Mouse (Mus musculus): ENCODE results near the gene Atcay. TPM values are rescaled to one million over a fixed set of nuclear protein-coding genes. Genes with fewer than 3 reads are reported as not detected.
"Not testable (repeated sequence)": the region's sequence is repeated elsewhere in the genome, so short reads cannot be mapped to it uniquely, and the experiment has no call there.

Atcay gene
- polyA plus RNA-seq, 1 experiment = 0.60 TPM

- 94% methylated on average over 9 of the region's 9 CpGs for WGBS
- H3K27ac ChIP-seq (ENCODE audit: insufficient read depth, low read depth, low read length) = no peak overlapping the region
- H3K4me3 ChIP-seq (ENCODE audit: low read depth, low read length) = no peak overlapping the region
- H3K4me1 ChIP-seq (ENCODE audit: control insufficient read depth, insufficient read depth, insufficient read length, low read length) = peaks cover 8% of the 10 kb centered on the region; the same call in 1 of the 2 replicates
- no peaks in the 10 kb centered on the region for H3K27me3 ChIP-seq (ENCODE audit: control insufficient read depth, insufficient read depth, low read length)
- TF ChIP-seq CTCF (IDR thresholded peaks at IDR 0.05; ENCODE audit: extremely low read depth, insufficient read length, insufficient replicate concordance, low read depth, low read length) (no peak), POLR2A (IDR thresholded peaks at IDR 0.05; ENCODE audit: low read depth, low read length) (no peak)
- H3K36me3 ChIP-seq (ENCODE audit: control insufficient read depth, insufficient read depth, low read length) = peaks cover 28% of the 10 kb centered on the region
Observed at GRCm38 (mm10) chr10:81187161-81187560, 43.5 kb downstream of the Atcay start.

DNA sequence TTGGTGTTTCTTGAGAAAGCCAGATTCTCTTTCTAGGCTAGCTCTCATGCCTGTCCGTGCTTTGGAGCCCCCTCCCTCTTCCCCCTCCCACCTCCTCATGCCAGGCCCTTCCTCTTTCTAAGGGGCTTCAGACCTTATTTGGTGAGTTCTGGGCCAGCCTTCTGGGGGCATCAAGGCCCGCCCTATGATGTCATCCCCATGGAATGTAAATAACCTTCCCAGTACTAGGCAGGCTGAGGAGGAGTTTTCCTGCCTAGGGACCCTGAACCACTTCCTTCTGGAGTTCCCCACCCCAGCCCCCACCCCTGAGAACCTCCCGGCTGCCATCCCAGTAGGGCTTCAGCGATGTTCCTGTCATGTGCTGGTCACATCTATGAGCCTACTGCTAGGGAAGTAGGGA is 45.9 kb downstream of the Atcay start:
- Histone ChIP-seq H3K4me3 (ENCODE audit: low read depth, low read length) (no peak overlapping the region), H3K27ac (ENCODE audit: insufficient read depth, low read depth, low read length) (peak overlapping the region; percentile 25; the same call in 1 of the 2 replicates), H3K4me1 (ENCODE audit: control insufficient read depth, insufficient read depth, insufficient read length, low read length) (peaks cover 5% of the 10 kb centered on the region; the same call in 1 of the 2 replicates), H3K27me3 (ENCODE audit: control insufficient read depth, insufficient read depth, low read length) (no peaks in the 10 kb centered on the region), H3K36me3 (ENCODE audit: control insufficient read depth, insufficient read depth, low read length) (peaks cover 43% of the 10 kb centered on the region)
- 68% methylated on average over 4 of the region's 4 CpGs for WGBS
- TF ChIP-seq POLR2A (IDR thresholded peaks at IDR 0.05; ENCODE audit: low read depth, low read length) = no peak
- no peak for TF ChIP-seq CTCF (IDR thresholded peaks at IDR 0.05; ENCODE audit: extremely low read depth, insufficient read length, insufficient replicate concordance, low read depth, low read length)

- TF ChIP-seq POLR2A (IDR thresholded peaks at IDR 0.05; ENCODE audit: low read depth, low read length) (no peak), CTCF (IDR thresholded peaks at IDR 0.05; ENCODE audit: extremely low read depth, insufficient read length, insufficient replicate concordance, low read depth, low read length) (no peak)
- WGBS = 75% methylated on average over 5 of the region's 5 CpGs
- peaks cover 7% of the 10 kb centered on the region for H3K4me1 ChIP-seq (ENCODE audit: control insufficient read depth, insufficient read depth, insufficient read length, low read length)
- peaks cover 52% of the 10 kb centered on the region for H3K36me3 ChIP-seq (ENCODE audit: control insufficient read depth, insufficient read depth, low read length)
- no peaks in the 10 kb centered on the region for H3K27me3 ChIP-seq (ENCODE audit: control insufficient read depth, insufficient read depth, low read length)
- peak within 1 kb of the TSS; percentile 80 for H3K4me3 ChIP-seq (ENCODE audit: low read depth, low read length)
- peak within 1 kb of the TSS; percentile 83 for H3K27ac ChIP-seq (ENCODE audit: insufficient read depth, low read depth, low read length)
Observed at GRCm38 (mm10) chr10:81183805-81184204, 46.8 kb downstream of the Atcay start, which contains the start of gene 4930442H23Rik. Gene 4930442H23Rik, minus strand, starts transcription at chr10:81183849.

DNA sequence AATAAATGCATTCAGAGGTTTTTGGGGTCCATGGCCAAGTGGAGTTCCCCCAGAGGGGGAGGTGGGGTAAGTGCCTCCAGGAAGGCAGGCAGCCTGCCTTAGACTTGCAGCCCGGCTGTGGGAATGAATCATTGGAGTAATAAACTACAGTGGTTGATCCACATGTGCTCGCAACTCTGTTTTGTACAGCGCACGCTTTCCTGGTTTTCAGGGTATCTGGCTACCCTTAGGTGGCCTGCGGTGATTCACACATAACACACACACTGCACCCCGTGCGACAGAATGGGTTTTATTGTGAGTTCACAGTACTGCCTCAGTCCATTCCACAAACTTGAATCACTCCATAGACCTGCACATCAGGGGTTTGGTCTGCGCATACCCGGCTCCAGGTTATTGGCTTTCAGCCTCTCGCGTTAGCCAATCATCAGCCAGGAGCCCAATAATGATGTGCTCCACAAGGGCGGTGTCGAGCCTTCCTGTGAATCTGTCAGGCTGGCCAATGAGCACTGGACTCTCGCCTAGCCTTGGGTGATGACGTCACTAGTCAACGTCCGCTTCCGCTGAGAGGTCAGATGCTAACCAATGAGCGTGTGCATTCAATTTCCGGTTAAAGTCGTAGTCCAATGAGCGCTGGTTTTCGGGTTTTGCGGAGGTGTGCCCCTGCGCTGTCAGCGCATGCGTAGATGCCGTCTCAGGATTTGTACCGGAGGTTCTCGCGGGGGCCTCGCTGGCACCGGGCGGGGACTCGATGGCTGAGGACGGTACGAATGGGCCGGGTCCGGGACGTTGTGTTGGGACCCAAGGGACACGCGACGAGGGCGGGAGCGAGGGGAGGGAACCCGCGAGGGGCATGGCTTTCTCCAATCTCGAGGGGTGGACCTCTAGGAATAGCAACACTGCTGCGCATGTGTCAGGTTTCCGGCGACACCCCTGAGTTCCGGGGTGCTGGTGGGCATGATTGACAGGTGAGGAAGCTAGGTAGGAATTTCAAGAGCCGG is 48.0 kb downstream of the Atcay start, which contains the start of gene Dapk3:
Gene Dapk3, plus strand, starts transcription at position 670 of the 998 bp plus-strand sequence.
- WGBS = 6% methylated on average over 53 of the region's 53 CpGs
- TF ChIP-seq POLR2A (IDR thresholded peaks at IDR 0.05; ENCODE audit: low read depth, low read length) (peak; percentile 57; the same call in 1 of the 2 replicates), CTCF (IDR thresholded peaks at IDR 0.05; ENCODE audit: extremely low read depth, insufficient read length, insufficient replicate concordance, low read depth, low read length) (peak; percentile 11; the same call in 1 of the 2 replicates)
- Histone ChIP-seq H3K36me3 (ENCODE audit: control insufficient read depth, insufficient read depth, low read length) (peaks cover 64% of the 10 kb centered on the region), H3K4me1 (ENCODE audit: control insufficient read depth, insufficient read depth, insufficient read length, low read length) (peaks cover 12% of the 10 kb centered on the region), H3K4me3 (ENCODE audit: low read depth, low read length) (peak within 1 kb of the TSS; percentile 80), H3K27ac (ENCODE audit: insufficient read depth, low read depth, low read length) (peak within 1 kb of the TSS; percentile 83), H3K27me3 (ENCODE audit: control insufficient read depth, insufficient read depth, low read length) (no peaks in the 10 kb centered on the region)

DNA sequence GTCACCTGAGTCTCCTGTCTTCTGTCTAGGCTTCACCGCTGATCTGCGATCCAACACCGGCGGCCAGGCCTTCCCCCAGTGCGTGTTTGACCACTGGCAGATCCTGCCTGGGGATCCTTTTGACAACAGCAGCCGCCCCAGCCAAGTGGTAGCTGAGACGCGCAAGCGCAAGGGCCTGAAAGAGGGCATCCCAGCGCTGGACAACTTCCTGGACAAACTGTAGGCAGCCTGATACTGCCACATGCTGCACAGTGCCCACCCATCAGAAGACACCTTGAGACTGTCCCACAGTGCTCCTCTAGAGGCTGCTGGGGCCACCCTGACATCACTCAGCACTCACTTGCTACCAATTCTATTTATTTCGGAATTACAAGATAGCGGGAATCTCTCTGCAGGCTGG is 48.8 kb downstream of the Atcay start:
- WGBS = 82% methylated on average over 12 of the region's 12 CpGs
- peaks cover 62% of the 10 kb centered on the region for H3K36me3 ChIP-seq (ENCODE audit: control insufficient read depth, insufficient read depth, low read length)

GRCm38 (mm10) chr10:81180946-81181345 is 49.7 kb downstream of the Atcay start:
- H3K4me3 ChIP-seq (ENCODE audit: low read depth, low read length) = no peak overlapping the region
- 86% methylated on average over 13 of the region's 13 CpGs for WGBS
- H3K4me1 ChIP-seq (ENCODE audit: control insufficient read depth, insufficient read depth, insufficient read length, low read length) = peaks cover 13% of the 10 kb centered on the region
- H3K36me3 ChIP-seq (ENCODE audit: control insufficient read depth, insufficient read depth, low read length) = peaks cover 62% of the 10 kb centered on the region
- no peak for TF ChIP-seq CTCF (IDR thresholded peaks at IDR 0.05; ENCODE audit: extremely low read depth, insufficient read length, insufficient replicate concordance, low read depth, low read length)
- no peak for TF ChIP-seq POLR2A (IDR thresholded peaks at IDR 0.05; ENCODE audit: low read depth, low read length)
- H3K27ac ChIP-seq (ENCODE audit: insufficient read depth, low read depth, low read length) = no peak overlapping the region
- no peaks in the 10 kb centered on the region for H3K27me3 ChIP-seq (ENCODE audit: control insufficient read depth, insufficient read depth, low read length)

More for the DNA sequence above, 48.8 kb downstream of the Atcay start:
- not testable (repeated sequence) for H3K27ac ChIP-seq (ENCODE audit: insufficient read depth, low read depth, low read length); H3K27me3 ChIP-seq (ENCODE audit: control insufficient read depth, insufficient read depth, low read length); H3K4me3 ChIP-seq (ENCODE audit: low read depth, low read length)
- peaks cover 13% of the 10 kb centered on the region for H3K4me1 ChIP-seq (ENCODE audit: control insufficient read depth, insufficient read depth, insufficient read length, low read length)

Measured in small intestine, adult 2 months (tissue).